Mouse (Mus musculus) hindbrain, embryonic 14.5 days (tissue): ENCODE measurements at regions not wholly inside any gene's neighbourhood (a gene's known extent, or its start where the extent isn't known, plus 50 kb on each side); places are given as distances from the start of the nearest gene placed in this dataset.

Source experiments
- ATAC-seq: fragments of 200-750 bp; cut with Nextera tagmentation; 2 replicates; pipeline ENCODE4 v1.8.0; 2017; ENCODE audit warnings: moderate number of reproducible peaks, mild to moderate bottlenecking, moderate TSS enrichment, moderate library complexity; ENCODE audit not compliant: low FRiP score
- DNase-seq: peaks from one replicate; pipeline ENCODE4 v3.0.0-alpha.2; 2015; ENCODE audit warnings: low spot score
- H3K27ac ChIP-seq: fragments of 300-500 bp; sonication (generic); 2 replicates; pipeline ENCODE4 v1.5.1; 2014; ENCODE audit warnings: mild to moderate bottlenecking, moderate library complexity
- H3K27me3 ChIP-seq: fragments of 300-500 bp; sonication (generic); 2 replicates; pipeline ENCODE4 v1.6.1; 2014; ENCODE audit warnings: mild to moderate bottlenecking, low read length, mixed read lengths; ENCODE audit not compliant: control insufficient read depth, insufficient read depth
- H3K36me3 ChIP-seq: fragments of 300-500 bp; sonication (generic); replicated peaks from 2 replicates; pipeline ENCODE4 v1.6.1; 2014; ENCODE audit not compliant: control insufficient read depth, insufficient read depth
- H3K4me1 ChIP-seq: fragments of 300-500 bp; sonication (generic); replicated peaks from 2 replicates; pipeline ENCODE4 v1.6.1; 2014; ENCODE audit warnings: antibody characterized with exemption, low read length, mixed read lengths; ENCODE audit not compliant: control insufficient read depth, insufficient read depth
- H3K4me2 ChIP-seq: fragments of 300-500 bp; sonication (generic); replicated peaks from 2 replicates; pipeline ENCODE4 v1.6.1; 2014; ENCODE audit warnings: mild to moderate bottlenecking, moderate library complexity
- H3K4me3 ChIP-seq: fragments of 300-500 bp; sonication (generic); replicated peaks from 2 replicates; pipeline ENCODE4 v1.5.1; 2014; ENCODE audit warnings: mild to moderate bottlenecking, low read length
- H3K9ac ChIP-seq: fragments of 300-500 bp; sonication (generic); 2 replicates; pipeline ENCODE4 v1.6.1; 2014
- H3K9me3 ChIP-seq: fragments of 300-500 bp; sonication (generic); 2 replicates; pipeline ENCODE4 v1.6.1; 2016; ENCODE audit warnings: low read length; ENCODE audit not compliant: control insufficient read depth
- WGBS: fragments of 180-500 bp; shearing (Covaris S2); extraction: QIAGEN DNeasy Blood & Tissue Kit; methylation state at CpG from one replicate; pipeline ENCODE4 v1.1.7; 2014; 5-methylcytosine and 5-hydroxymethylcytosine counted together

GRCm38 (mm10) chr4:52050948-52051347 lies 388.1 kb upstream of the Smc2 start:
- H3K27ac ChIP-seq: no peak overlapping the region
- H3K27me3 ChIP-seq: no peaks in the 10 kb centered on the region
- H3K9me3 ChIP-seq: peaks cover 4% of the 10 kb centered on the region; the same call in 1 of the 2 replicates
- no peak overlapping the region for H3K9ac ChIP-seq
- ATAC-seq (no peak), DNase-seq (no peak)
- H3K4me1 ChIP-seq: no peaks in the 10 kb centered on the region
- H3K4me2 ChIP-seq: no peak overlapping the region
- no peak overlapping the region for H3K4me3 ChIP-seq
- no peaks in the 10 kb centered on the region for H3K36me3 ChIP-seq
- 61% methylated on average over 4 of the region's 4 CpGs for WGBS

GRCm38 (mm10) chr4:52056031-52056430 lies 383.0 kb upstream of the Smc2 start:
- no peaks in the 10 kb centered on the region for H3K27me3 ChIP-seq

GRCm38 (mm10) chr4:52060031-52060430 lies 379.0 kb upstream of the Smc2 start:
- no peak for DNase-seq
- Histone ChIP-seq H3K4me2 (no peak overlapping the region), H3K9me3 (no peaks in the 10 kb centered on the region), H3K4me1 (no peaks in the 10 kb centered on the region), H3K27ac (no peak overlapping the region), H3K27me3 (no peaks in the 10 kb centered on the region), H3K36me3 (no peaks in the 10 kb centered on the region), H3K9ac (no peak overlapping the region), H3K4me3 (no peak overlapping the region)
- WGBS: 65% methylated on average over 3 of the region's 3 CpGs
- ATAC-seq: no peak

More at GRCm38 (mm10) chr4:52056031-52056430, 383.0 kb upstream of the Smc2 start:
- Histone ChIP-seq H3K4me2 (no peak overlapping the region), H3K4me3 (no peak overlapping the region), H3K9me3 (no peaks in the 10 kb centered on the region), H3K27ac (no peak overlapping the region), H3K4me1 (no peaks in the 10 kb centered on the region), H3K36me3 (no peaks in the 10 kb centered on the region), H3K9ac (no peak overlapping the region)
- ATAC-seq: no peak
- DNase-seq: no peak

- no peak overlapping the region for H3K27ac ChIP-seq
- H3K36me3 ChIP-seq: no peaks in the 10 kb centered on the region
- no peaks in the 10 kb centered on the region for H3K4me1 ChIP-seq
- no peak overlapping the region for H3K4me2 ChIP-seq
- H3K27me3 ChIP-seq: no peaks in the 10 kb centered on the region
- 76% methylated on average over 3 of the region's 3 CpGs for WGBS
- H3K4me3 ChIP-seq: no peak overlapping the region
- no peak for ATAC-seq
- no peak overlapping the region for H3K9ac ChIP-seq
- H3K9me3 ChIP-seq: no peaks in the 10 kb centered on the region
- no peak for DNase-seq
Observed at GRCm38 (mm10) chr4:52099187-52099586, 339.9 kb upstream of the Smc2 start.

GRCm38 (mm10) chr4:52105887-52106286 lies 333.2 kb upstream of the Smc2 start:
- Histone ChIP-seq H3K27ac (no peak overlapping the region), H3K4me1 (no peaks in the 10 kb centered on the region), H3K36me3 (no peaks in the 10 kb centered on the region), H3K9me3 (no peaks in the 10 kb centered on the region), H3K4me3 (no peak overlapping the region), H3K9ac (no peak overlapping the region), H3K27me3 (no peaks in the 10 kb centered on the region), H3K4me2 (no peak overlapping the region)
- ATAC-seq (no peak), DNase-seq (no peak)
- 85% methylated on average over 12 of the region's 12 CpGs for WGBS

GRCm38 (mm10) chr4:52117765-52118290 lies 321.2 kb upstream of the Smc2 start:
- H3K4me3 ChIP-seq: no peak overlapping the region
- no peak overlapping the region for H3K9ac ChIP-seq
- H3K4me2 ChIP-seq: no peak overlapping the region
- 75% methylated on average over 4 of the region's 4 CpGs for whole genome bisulfite sequencing
- no peaks in the 10 kb centered on the region for H3K27me3 ChIP-seq
- no peaks in the 10 kb centered on the region for H3K36me3 ChIP-seq
- no peak for DNase-seq
- ATAC-seq: no peak
- H3K27ac ChIP-seq: no peak overlapping the region
- H3K9me3 ChIP-seq: no peaks in the 10 kb centered on the region
- H3K4me1 ChIP-seq: no peaks in the 10 kb centered on the region

- no peak overlapping the region for H3K4me2 ChIP-seq
- DNase-seq (no peak), ATAC-seq (peak; percentile 34; the same call in 1 of the 2 replicates)
- no peaks in the 10 kb centered on the region for H3K9me3 ChIP-seq
- no peaks in the 10 kb centered on the region for H3K36me3 ChIP-seq
- H3K27me3 ChIP-seq: no peaks in the 10 kb centered on the region
- H3K4me1 ChIP-seq: no peaks in the 10 kb centered on the region
- H3K4me3 ChIP-seq: no peak overlapping the region
- no peak overlapping the region for H3K9ac ChIP-seq
- 50% methylated on average over 3 of the region's 3 CpGs for WGBS
- H3K27ac ChIP-seq: 0 out of 2 replicates have a peak overlapping the region, but pooled peaks have one; percentile 9
Observed at GRCm38 (mm10) chr4:52118439-52119072, 320.5 kb upstream of the Smc2 start.

- H3K27ac ChIP-seq: no peak overlapping the region
- no peak overlapping the region for H3K4me2 ChIP-seq
- no peaks in the 10 kb centered on the region for H3K36me3 ChIP-seq
- no peaks in the 10 kb centered on the region for H3K4me1 ChIP-seq
- no peak overlapping the region for H3K9ac ChIP-seq
- H3K4me3 ChIP-seq: no peak overlapping the region
- H3K9me3 ChIP-seq: no peaks in the 10 kb centered on the region
- 78% methylated on average over 6 of the region's 6 CpGs for WGBS
- no peaks in the 10 kb centered on the region for H3K27me3 ChIP-seq
- DNase-seq (no peak), ATAC-seq (no peak)
Observed at GRCm38 (mm10) chr4:52152565-52153164, 286.4 kb upstream of the Smc2 start.

- DNase-seq: no peak
- Histone ChIP-seq H3K4me1 (no peaks in the 10 kb centered on the region), H3K4me3 (no peak overlapping the region), H3K9me3 (no peaks in the 10 kb centered on the region), H3K27me3 (no peaks in the 10 kb centered on the region), H3K36me3 (no peaks in the 10 kb centered on the region), H3K4me2 (no peak overlapping the region), H3K27ac (no peak overlapping the region), H3K9ac (no peak overlapping the region)
- 74% methylated on average over 4 of the region's 4 CpGs for WGBS
- no peak for ATAC-seq
Observed at GRCm38 (mm10) chr4:52176240-52176639, 262.8 kb upstream of the Smc2 start.
